Mouse (Mus musculus): Measurements from ENCODE around the gene Tas2r135. TPM values are rescaled to one million over a fixed set of nuclear protein-coding genes. Genes with fewer than 3 reads are reported as not detected.

The Tas2r135 gene
- polyA plus RNA-seq, 1 experiment from 2014 or later = not detected

DNA sequence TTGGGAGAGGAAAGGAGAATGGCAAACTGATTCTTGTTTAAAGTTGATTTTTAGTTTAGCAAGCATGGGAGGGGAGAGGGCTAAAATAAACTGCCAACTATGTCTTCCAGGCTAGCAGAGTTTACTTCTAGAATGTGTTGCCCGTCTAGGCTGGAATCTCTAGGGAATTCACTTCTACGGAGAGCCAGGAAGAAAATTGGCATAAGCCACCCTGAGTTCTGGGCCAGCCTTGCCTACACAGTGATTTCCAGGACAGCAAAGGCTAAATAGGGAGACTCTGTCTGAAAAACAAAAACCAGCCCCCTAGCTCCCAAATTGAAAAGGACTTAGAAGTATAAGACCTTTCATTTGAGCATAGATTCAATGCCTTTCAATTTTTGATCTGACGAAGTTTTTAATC, 25.7 kb upstream of the Tas2r135 start:
- Histone ChIP-seq H3K9me3 (replicated peaks; ENCODE audit: control insufficient read depth, low read length) (no peaks in the 10 kb centered on the region), H3K4me1 (ENCODE audit: control insufficient read depth, insufficient read depth, low read length) (peaks cover 33% of the 10 kb centered on the region), H3K27ac (ENCODE audit: low read length) (no peak overlapping the region), H3K27me3 (ENCODE audit: control insufficient read depth, insufficient read depth, low read length) (no peaks in the 10 kb centered on the region), H3K36me3 (ENCODE audit: control insufficient read depth, insufficient read depth) (no peaks in the 10 kb centered on the region), H3K4me2 (ENCODE audit: low read depth, low read length) (no peak overlapping the region), H3K4me3 (ENCODE audit: low read length) (no peak overlapping the region), H3K9ac (ENCODE audit: low read length) (no peak overlapping the region)
- 53% methylated on average over 3 of the region's 3 CpGs for WGBS
- no peak for ATAC-seq (replicated peaks; ENCODE audit: extremely low read depth, insufficient read depth, low FRiP score)

DNA sequence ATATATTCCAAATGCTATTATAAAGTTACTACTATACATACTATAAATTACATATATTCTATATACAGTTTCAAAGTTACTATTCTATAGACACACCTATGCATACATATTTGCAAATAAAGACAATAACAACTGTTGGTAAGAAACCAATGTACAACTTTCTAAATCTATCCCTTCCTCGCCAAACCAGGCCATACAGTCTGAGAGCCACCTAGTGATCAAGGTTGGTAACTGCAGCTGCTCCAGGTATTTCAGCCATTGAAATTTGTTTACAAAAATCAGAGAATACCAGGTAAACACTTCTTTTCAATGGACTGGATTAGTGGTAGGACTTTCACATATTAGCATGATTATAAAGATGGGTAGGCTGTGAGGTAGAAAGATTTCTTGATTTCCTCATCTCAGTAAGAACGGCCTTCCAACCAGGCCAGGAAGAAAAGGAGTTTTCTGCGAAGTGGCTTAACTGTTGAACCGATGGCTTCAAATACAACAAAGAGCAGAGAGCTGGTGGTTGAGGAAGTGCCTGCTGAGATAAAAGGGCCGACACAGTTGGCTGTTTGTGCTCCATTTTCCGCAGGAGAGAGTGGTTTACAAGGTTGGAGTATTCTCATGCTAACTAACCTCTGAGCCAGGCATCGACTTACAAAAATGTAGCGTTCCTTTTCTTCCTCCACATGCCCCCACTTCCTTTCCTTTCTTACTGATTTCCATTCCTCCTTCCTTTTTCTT, 24.7 kb upstream of the Tas2r135 start:
- no peak for ATAC-seq (replicated peaks; ENCODE audit: extremely low read depth, insufficient read depth, low FRiP score)
- 26% methylated on average over 8 of the region's 8 CpGs for WGBS
- peak overlapping the region; percentile 25; the same call in 1 of the 2 replicates for H3K27ac ChIP-seq (ENCODE audit: low read length)
- no peaks in the 10 kb centered on the region for H3K36me3 ChIP-seq (ENCODE audit: control insufficient read depth, insufficient read depth)
- no peak overlapping the region for H3K9ac ChIP-seq (ENCODE audit: low read length)
- no peaks in the 10 kb centered on the region for H3K27me3 ChIP-seq (ENCODE audit: control insufficient read depth, insufficient read depth, low read length)
- no peak overlapping the region for H3K4me3 ChIP-seq (ENCODE audit: low read length)
- no peak overlapping the region for H3K4me2 ChIP-seq (ENCODE audit: low read depth, low read length)
- H3K4me1 ChIP-seq (ENCODE audit: control insufficient read depth, insufficient read depth, low read length) = peaks cover 25% of the 10 kb centered on the region
- no peaks in the 10 kb centered on the region for H3K9me3 ChIP-seq (replicated peaks; ENCODE audit: control insufficient read depth, low read length)

DNA sequence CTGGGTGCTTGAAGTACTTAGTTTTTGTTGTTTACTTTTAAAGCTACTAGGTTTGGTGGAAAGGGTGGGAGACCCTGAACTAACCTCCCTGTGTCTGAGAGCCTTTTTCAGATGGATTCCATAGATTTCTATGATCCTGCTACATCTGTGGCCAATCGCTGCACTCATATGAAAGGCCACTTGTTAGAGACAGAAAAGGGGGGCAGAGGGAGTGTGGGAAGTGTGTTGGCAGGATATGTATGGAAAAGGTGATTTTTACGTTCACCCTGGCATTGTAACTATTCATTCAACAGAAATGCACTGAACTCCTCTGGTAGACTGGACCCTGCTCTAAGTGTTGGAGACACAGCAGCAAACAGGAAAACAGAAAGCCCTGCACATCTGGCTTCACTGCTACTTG, 24.0 kb upstream of the Tas2r135 start:
- H3K27me3 ChIP-seq (ENCODE audit: control insufficient read depth, insufficient read depth, low read length) = no peaks in the 10 kb centered on the region
- H3K9me3 ChIP-seq (replicated peaks; ENCODE audit: control insufficient read depth, low read length) = no peaks in the 10 kb centered on the region
- peaks cover 21% of the 10 kb centered on the region for H3K4me1 ChIP-seq (ENCODE audit: control insufficient read depth, insufficient read depth, low read length)
- no peak overlapping the region for H3K4me3 ChIP-seq (ENCODE audit: low read length)
- no peak for ATAC-seq (replicated peaks; ENCODE audit: extremely low read depth, insufficient read depth, low FRiP score)
- no peaks in the 10 kb centered on the region for H3K36me3 ChIP-seq (ENCODE audit: control insufficient read depth, insufficient read depth)
- H3K9ac ChIP-seq (ENCODE audit: low read length) = peak overlapping the region; percentile 41
- H3K27ac ChIP-seq (ENCODE audit: low read length) = peak overlapping the region; percentile 86
- WGBS = 68% methylated on average over 2 of the region's 2 CpGs
- no peak overlapping the region for H3K4me2 ChIP-seq (ENCODE audit: low read depth, low read length)

DNA sequence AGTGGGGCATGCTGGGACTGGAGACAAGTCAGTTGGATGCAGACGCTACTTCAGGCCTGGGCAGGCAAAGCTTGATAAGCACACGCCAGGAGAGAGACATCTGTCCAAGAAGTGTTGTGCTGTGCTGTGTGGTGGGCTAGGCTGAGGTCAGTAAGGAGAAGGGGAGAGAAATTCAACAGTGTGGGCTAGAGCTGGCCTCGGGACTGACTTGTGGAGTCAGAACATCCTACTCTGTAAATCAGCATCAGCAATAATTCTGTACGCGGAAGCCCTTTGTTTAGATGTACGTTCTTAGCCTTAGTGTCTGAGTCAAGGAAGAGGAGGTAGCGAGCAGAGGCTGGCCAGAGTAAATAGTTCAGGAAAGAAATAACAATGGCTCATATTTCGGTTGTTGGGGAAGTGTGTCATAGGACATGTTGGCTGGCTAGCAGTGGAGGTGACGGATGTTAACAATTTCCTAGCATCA, 23.3 kb upstream of the Tas2r135 start:
- Histone ChIP-seq H3K4me1 (ENCODE audit: control insufficient read depth, insufficient read depth, low read length) (peaks cover 16% of the 10 kb centered on the region), H3K27me3 (ENCODE audit: control insufficient read depth, insufficient read depth, low read length) (no peaks in the 10 kb centered on the region), H3K36me3 (ENCODE audit: control insufficient read depth, insufficient read depth) (no peaks in the 10 kb centered on the region), H3K4me2 (ENCODE audit: low read depth, low read length) (peak overlapping the region; percentile 10; the same call in 1 of the 2 replicates), H3K9ac (ENCODE audit: low read length) (peak overlapping the region; percentile 41), H3K9me3 (replicated peaks; ENCODE audit: control insufficient read depth, low read length) (no peaks in the 10 kb centered on the region), H3K4me3 (ENCODE audit: low read length) (no peak overlapping the region), H3K27ac (ENCODE audit: low read length) (peak overlapping the region; percentile 86)
- ATAC-seq (replicated peaks; ENCODE audit: extremely low read depth, insufficient read depth, low FRiP score) = peak; percentile 60
- 40% methylated on average over 9 of the region's 9 CpGs for WGBS

DNA sequence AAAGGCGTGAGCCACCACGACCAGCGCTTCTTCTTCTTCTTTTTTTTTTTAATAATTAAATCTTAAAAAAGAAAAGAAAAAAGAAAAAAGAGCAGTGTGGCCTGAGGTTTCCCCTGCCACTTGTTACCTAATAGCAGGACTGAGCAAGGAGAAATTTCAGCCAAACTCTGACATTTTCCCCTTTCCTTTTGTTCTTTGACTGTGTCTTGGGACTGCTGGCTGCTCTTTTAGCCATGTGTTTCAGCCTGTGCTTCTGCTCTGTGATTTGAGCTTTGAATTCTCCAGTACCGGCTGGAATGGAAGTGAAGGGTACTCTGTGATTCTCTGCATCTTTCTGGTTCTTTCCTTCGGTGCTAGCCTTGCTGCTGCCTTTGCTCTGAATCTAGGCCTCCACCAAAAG, 21.9 kb upstream of the Tas2r135 start:
- no peak overlapping the region for H3K27ac ChIP-seq (ENCODE audit: low read length)
- H3K9ac ChIP-seq (ENCODE audit: low read length) = no peak overlapping the region
- peaks cover 16% of the 10 kb centered on the region for H3K4me1 ChIP-seq (ENCODE audit: control insufficient read depth, insufficient read depth, low read length)
- no peak for ATAC-seq (replicated peaks; ENCODE audit: extremely low read depth, insufficient read depth, low FRiP score)
- H3K27me3 ChIP-seq (ENCODE audit: control insufficient read depth, insufficient read depth, low read length) = no peaks in the 10 kb centered on the region
- no peaks in the 10 kb centered on the region for H3K9me3 ChIP-seq (replicated peaks; ENCODE audit: control insufficient read depth, low read length)
- no peak overlapping the region for H3K4me2 ChIP-seq (ENCODE audit: low read depth, low read length)
- WGBS = 96% methylated on average over 5 of the region's 5 CpGs
- H3K36me3 ChIP-seq (ENCODE audit: control insufficient read depth, insufficient read depth) = no peaks in the 10 kb centered on the region
- no peak overlapping the region for H3K4me3 ChIP-seq (ENCODE audit: low read length)

DNA sequence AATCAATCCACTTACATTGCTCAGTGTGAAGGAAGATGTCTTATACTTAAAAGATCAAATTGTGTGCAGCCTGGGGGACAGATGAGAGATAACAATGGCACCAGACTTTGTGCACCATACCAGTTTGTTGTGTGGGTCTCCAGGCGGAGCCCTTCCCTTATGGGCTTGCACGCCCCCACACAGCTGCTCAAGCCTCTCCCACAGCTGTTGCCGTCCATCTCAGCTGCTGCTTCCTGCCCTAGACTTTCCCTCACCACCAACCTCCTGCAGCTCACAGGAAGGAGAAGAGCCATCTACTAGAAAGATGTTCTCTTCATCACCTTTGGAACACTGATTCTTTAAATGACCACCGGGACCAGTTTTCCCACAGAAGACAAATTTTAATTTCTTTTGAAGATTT, 19.6 kb upstream of the Tas2r135 start:
- Histone ChIP-seq H3K27ac (ENCODE audit: low read length) (no peak overlapping the region), H3K4me2 (ENCODE audit: low read depth, low read length) (no peak overlapping the region), H3K27me3 (ENCODE audit: control insufficient read depth, insufficient read depth, low read length) (no peaks in the 10 kb centered on the region), H3K36me3 (ENCODE audit: control insufficient read depth, insufficient read depth) (no peaks in the 10 kb centered on the region), H3K4me3 (ENCODE audit: low read length) (no peak overlapping the region), H3K9me3 (replicated peaks; ENCODE audit: control insufficient read depth, low read length) (no peaks in the 10 kb centered on the region), H3K4me1 (ENCODE audit: control insufficient read depth, insufficient read depth, low read length) (peaks cover 16% of the 10 kb centered on the region), H3K9ac (ENCODE audit: low read length) (no peak overlapping the region)
- no peak; the same call in 1 of the 2 replicates for ATAC-seq (replicated peaks; ENCODE audit: extremely low read depth, insufficient read depth, low FRiP score)
- WGBS = 69% methylated on average over 4 of the region's 4 CpGs

DNA sequence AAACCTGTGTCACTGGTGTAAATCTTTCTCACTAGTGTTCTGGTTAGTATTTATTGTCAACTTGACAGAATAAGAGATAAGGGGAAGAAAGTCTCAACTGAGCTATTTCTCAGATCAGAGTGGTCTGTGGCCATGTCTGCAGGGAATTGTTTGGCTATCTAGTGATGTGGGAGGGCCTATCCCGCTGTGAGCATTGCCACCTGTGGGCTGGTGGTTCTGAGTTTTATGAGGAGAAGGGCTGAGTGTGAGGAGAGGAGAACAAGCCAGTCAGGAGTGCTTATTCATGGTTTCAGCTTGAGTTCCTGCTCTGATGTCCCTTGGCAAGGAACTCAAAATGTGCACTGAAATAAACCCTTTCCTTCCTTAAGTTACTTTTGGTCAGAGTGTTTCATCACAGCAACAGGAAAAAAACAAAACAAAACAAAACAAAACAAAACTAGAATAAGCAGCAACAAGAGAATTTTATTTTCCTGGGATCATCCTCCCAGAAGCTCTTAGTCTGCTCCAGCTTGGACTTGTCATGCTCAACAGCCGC, 13.4 kb upstream of the Tas2r135 start:
- no peak overlapping the region for H3K4me3 ChIP-seq (ENCODE audit: low read length)
- no peaks in the 10 kb centered on the region for H3K27me3 ChIP-seq (ENCODE audit: control insufficient read depth, insufficient read depth, low read length)
- H3K4me2 ChIP-seq (ENCODE audit: low read depth, low read length) = no peak overlapping the region
- H3K27ac ChIP-seq (ENCODE audit: low read length) = peak overlapping the region; percentile 27
- 0 out of 2 replicates have a peak, but pooled peaks have one; percentile 11 for ATAC-seq (replicated peaks; ENCODE audit: extremely low read depth, insufficient read depth, low FRiP score)
- no peaks in the 10 kb centered on the region for H3K36me3 ChIP-seq (ENCODE audit: control insufficient read depth, insufficient read depth)
- 37% methylated on average over 2 of the region's 2 CpGs for WGBS
- H3K9me3 ChIP-seq (replicated peaks; ENCODE audit: control insufficient read depth, low read length) = no peaks in the 10 kb centered on the region
- H3K9ac ChIP-seq (ENCODE audit: low read length) = no peak overlapping the region
- H3K4me1 ChIP-seq (ENCODE audit: control insufficient read depth, insufficient read depth, low read length) = peaks cover 15% of the 10 kb centered on the region

DNA sequence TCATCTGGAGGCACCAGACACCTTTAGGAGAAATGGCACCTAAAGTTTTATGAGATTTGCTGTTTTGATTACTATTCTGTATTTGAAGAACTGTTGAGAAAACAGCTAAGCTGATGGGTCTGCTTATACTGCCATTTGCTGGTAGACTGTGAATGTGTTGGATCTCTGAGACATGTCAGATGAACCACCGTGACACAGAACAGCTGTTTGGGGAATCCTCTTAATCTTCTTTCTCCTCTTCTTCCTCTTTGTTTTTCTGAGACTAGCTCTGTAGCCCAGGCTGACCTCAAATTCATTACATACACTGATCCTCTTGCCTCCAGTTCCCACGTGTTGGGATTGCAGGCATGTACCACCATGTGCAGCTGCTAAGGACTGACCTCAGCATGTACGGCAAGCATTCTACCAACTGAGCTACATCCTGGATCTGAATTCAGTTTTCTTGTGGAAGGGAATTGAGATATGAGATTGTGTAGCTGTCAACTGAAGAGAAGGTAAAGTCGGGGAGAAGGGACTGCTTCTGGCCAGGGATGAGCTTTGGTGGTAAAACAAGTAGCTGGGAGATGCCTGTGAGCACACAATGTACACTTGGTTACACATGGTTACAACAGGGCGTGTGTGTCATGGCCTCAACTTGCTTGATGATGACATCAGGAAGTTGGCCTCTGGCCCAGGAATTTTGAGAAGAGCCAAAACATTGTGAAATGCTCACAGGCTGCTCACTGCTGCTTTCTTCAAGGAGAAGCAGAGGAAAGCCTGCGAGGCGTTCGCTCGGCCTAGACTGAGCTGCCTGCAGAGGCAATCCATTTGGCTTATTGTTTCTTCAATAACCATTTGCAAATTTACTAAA, 9.0 kb upstream of the Tas2r135 start:
- H3K4me1 ChIP-seq (ENCODE audit: control insufficient read depth, insufficient read depth, low read length) = peaks cover 15% of the 10 kb centered on the region
- no peaks in the 10 kb centered on the region for H3K36me3 ChIP-seq (ENCODE audit: control insufficient read depth, insufficient read depth)
- no peak overlapping the region for H3K9ac ChIP-seq (ENCODE audit: low read length)
- H3K27me3 ChIP-seq (ENCODE audit: control insufficient read depth, insufficient read depth, low read length) = no peaks in the 10 kb centered on the region
- 46% methylated on average over 9 of the region's 9 CpGs for WGBS
- no peak overlapping the region for H3K4me3 ChIP-seq (ENCODE audit: low read length)
- ATAC-seq (replicated peaks; ENCODE audit: extremely low read depth, insufficient read depth, low FRiP score) = peak; percentile 89
- H3K4me2 ChIP-seq (ENCODE audit: low read depth, low read length) = no peak overlapping the region
- peak overlapping the region; percentile 37 for H3K27ac ChIP-seq (ENCODE audit: low read length)
- no peaks in the 10 kb centered on the region for H3K9me3 ChIP-seq (replicated peaks; ENCODE audit: control insufficient read depth, low read length)
